Mouse (Mus musculus) olfactory bulb, adult 2 months (tissue): Measurements from ENCODE around the gene Gm43720. TPM values are rescaled to one million over a fixed set of nuclear protein-coding genes. Genes with fewer than 3 reads are reported as not detected.

Experiments used
- H3K27ac ChIP-seq: fragments of 200-500 bp; 2 replicates; pipeline ENCODE4 v1.5.1; 2012; ENCODE audit warnings: low read depth, low read length; ENCODE audit not compliant: insufficient read depth
- H3K4me1 ChIP-seq: fragments of 200-500 bp; 2 replicates; pipeline ENCODE4 v1.6.1; 2012; ENCODE audit warnings: low read length; ENCODE audit not compliant: control insufficient read depth, insufficient read depth
- H3K4me3 ChIP-seq: fragments of 200-500 bp; 2 replicates; pipeline ENCODE4 v1.5.1; 2012; ENCODE audit warnings: mild to moderate bottlenecking, low read depth, low read length, moderate library complexity; ENCODE audit not compliant: insufficient read depth
- CTCF ChIP-seq: fragments of 200-500 bp; IDR thresholded peaks from 2 replicates; pipeline ENCODE4 v1.5.1; 2012; ENCODE audit warnings: low read depth, mild to moderate bottlenecking, low read length, moderate library complexity; ENCODE audit not compliant: insufficient read depth
- POLR2A ChIP-seq: fragments of 200-500 bp; IDR thresholded peaks from 2 replicates; pipeline ENCODE4 v1.6.1; 2012; ENCODE audit warnings: mild to moderate bottlenecking, low read depth, low read length, moderate library complexity; ENCODE audit not compliant: insufficient read depth
- WGBS: fragments of 180-500 bp; shearing (Covaris S2); methylation state at CpG from one replicate; pipeline ENCODE4 v1.1.7; 2018; 5-methylcytosine and 5-hydroxymethylcytosine counted together
- polyA plus RNA-seq: library from polyadenylated mRNA; stranded (reverse); fragments of >200 nt; gene quantifications from 2 replicates; pipeline ENCODE4 v1.2.4, GENCODE M21; 2012; ENCODE audit warnings: low replicate concordance; ENCODE audit not compliant: missing spikeins, insufficient read depth, insufficient read length

Gm43720 gene
- polyA plus RNA-seq, 1 experiment: not detected

DNA sequence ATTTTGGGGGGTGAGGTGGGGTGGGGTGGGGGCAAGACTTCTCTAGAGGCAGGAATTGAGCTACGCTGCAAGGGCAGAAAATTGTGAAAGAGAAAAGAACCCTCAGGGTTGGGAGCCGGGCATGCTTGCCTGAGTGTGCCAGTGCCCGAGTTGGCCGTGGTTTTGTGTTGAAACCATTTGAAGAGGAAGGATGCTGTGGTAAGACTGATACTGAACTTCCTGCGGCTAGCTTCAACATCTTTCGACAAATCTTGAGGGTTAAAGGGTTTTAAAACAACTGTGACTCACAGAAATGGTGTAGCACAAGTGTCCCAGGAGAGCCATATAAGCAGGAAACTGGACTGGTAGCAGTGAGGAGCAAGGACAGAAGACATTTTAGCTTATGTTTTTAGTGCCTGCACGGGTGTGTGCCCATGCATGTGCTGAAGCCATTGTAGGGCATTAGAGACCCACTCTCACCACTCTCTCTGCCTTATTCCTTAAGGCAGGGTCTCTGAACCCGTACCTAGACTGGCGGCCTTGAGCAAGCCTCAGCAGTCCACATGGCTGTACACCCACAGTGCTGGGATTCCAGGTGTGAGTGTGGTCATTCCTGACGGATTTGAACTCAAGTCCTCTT lies 22.7 kb downstream of the Gm43720 start:
- H3K4me3 ChIP-seq: no peak overlapping the region

DNA sequence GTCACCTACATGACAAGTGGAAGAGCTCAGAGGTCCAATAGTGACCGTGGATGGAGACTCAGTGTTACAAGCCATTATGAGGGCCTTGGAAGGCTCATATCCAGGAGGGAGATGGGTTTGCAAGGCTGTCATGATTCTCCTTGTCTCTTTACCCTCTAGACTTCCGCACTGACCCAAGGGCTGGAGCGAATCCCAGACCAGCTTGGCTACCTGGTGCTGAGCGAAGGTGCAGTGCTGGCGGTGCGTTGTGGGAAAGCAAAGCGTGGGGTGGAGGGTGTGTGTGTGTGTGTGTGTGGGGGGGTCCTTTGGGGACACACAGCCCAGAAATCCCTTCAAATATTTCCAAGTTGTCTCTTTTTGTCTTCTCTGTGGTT lies 23.7 kb downstream of the Gm43720 start:
- WGBS: 13% methylated on average over 7 of the region's 7 CpGs

More for the DNA sequence above, 22.7 kb downstream of the Gm43720 start:
- peaks cover 20% of the 10 kb centered on the region for H3K4me1 ChIP-seq
- TF ChIP-seq CTCF (no peak), POLR2A (no peak)
- WGBS: 91% methylated on average over 10 of the region's 10 CpGs
- H3K27ac ChIP-seq: no peak overlapping the region

DNA sequence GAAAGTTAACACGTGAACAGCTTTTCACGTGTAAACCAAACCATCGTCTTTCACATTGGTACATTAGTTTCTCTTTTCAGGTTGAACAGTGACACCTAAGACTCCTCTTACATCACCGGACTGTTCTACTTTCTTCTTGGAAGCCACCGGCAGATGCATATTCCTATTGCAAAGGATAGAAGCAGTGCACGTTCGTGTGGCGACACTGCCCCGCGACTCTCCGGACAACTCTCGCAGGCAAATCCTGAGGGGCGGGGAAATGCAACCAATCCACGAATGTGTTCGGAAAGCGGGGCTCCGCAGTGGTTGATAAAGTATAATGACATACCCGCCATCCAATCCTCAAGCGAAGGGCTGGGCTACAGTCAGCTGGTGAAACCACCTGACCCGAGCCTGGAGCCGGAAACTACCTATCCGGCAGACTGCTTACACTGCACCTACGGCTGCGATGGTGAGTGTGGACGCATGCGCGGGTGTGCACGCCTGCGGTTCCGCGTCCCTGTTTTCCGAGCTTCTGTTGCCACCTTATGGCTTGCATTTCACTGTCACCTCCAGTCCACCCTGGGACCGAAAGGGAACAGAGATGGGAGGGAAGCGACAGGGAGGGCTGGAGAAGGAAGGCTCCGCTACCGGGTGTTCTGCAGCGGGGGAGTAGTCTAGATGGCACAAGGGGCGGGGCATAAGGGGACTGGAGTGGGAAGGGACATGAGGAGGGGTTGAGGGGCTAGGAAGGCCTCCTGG lies 24.2 kb downstream of the Gm43720 start, which contains the start of gene Lamtor4:
Lamtor4 (plus strand) TSS at position 130 of the 741 bp plus-strand sequence.
- Histone ChIP-seq H3K27ac (peak within 1 kb of the TSS; percentile 85), H3K4me3 (peak within 1 kb of the TSS; percentile 84), H3K4me1 (peaks cover 14% of the 10 kb centered on the region)
- WGBS: under 1% methylated on average over 38 of the region's 38 CpGs
- TF ChIP-seq CTCF (no peak), POLR2A (peak; percentile 69)

More for the DNA sequence above, 23.7 kb downstream of the Gm43720 start:
- TF ChIP-seq POLR2A: no peak
- TF ChIP-seq CTCF: no peak
- peak overlapping the region; percentile 84 for H3K4me3 ChIP-seq
- peaks cover 14% of the 10 kb centered on the region for H3K4me1 ChIP-seq
- peak overlapping the region; percentile 85 for H3K27ac ChIP-seq

DNA sequence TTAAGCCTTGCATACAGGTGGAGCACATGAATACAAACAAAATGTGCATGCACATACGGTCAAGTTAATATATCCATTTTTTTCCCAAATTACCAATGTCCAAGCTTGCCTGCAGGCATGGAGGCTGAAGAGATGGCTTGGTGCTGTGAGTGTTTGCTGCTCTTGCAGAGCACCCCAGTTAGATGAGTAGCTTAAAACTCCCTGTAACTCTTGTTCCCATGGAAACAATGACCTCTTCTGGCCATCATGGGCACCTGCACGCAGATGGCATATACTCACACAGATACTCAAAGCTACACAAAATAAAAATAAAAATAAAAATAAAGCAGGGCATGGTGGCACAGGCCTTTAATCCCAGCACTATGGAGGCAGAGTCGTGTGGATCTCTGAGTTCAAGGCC lies 26.7 kb downstream of the Gm43720 start:
- 93% methylated on average over 3 of the region's 3 CpGs for WGBS
- no peak for TF ChIP-seq POLR2A
- TF ChIP-seq CTCF: no peak

DNA sequence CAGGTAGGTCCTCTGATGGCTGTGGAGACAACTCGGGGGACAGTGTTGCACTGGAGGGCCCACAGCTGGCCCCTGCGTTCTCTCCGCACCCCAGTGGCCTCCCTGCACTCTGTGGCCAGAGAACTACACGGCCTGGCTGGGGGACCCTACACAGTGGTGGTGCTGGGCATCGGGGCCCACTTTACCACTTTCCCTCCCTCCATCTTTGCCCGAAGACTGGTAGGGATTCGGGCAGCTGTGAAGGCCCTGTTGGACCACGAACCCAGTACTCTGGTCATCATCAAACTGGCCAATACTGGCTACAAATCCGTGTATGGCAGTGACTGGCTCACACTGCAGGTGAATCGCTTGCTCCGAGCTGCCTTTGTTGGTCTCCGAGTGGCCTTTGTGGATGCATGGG lies 28.6 kb downstream of the Gm43720 start:
- 85% methylated on average over 12 of the region's 12 CpGs for WGBS
- peaks cover 2% of the 10 kb centered on the region; the same call in 1 of the 2 replicates for H3K4me1 ChIP-seq

More for the DNA sequence above, 26.7 kb downstream of the Gm43720 start:
- H3K4me3 ChIP-seq: no peak overlapping the region
- peaks cover 5% of the 10 kb centered on the region for H3K4me1 ChIP-seq
- no peak overlapping the region for H3K27ac ChIP-seq

DNA sequence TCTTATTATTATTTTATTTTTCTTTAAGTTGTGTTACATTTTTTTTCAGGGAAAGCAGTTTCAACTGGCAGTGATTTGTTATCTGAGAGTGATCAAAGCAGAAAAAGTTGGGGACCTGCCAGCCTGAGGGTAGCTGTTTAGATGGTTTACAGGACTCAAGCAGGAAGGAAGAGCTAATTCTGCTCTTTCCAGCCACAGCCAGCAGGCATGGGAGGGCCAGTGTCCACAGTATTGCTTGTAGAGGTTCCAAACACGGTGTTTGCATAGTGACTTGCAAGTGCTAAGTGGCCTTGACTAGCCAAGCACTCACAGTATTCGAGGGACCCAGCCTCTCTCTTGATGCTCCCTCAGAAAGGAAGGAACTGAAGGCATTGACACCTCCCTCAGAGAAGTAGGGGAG lies 38.2 kb downstream of the Gm43720 start:
- Histone ChIP-seq H3K4me1 (no peaks in the 10 kb centered on the region), H3K4me3 (no peak overlapping the region), H3K27ac (no peak overlapping the region)
- WGBS: 38% methylated on average over 2 of the region's 2 CpGs
- TF ChIP-seq POLR2A (no peak), CTCF (no peak)

More for the DNA sequence above, 28.6 kb downstream of the Gm43720 start:
- H3K27ac ChIP-seq: no peak overlapping the region
- TF ChIP-seq POLR2A (no peak), CTCF (no peak)
- H3K4me3 ChIP-seq: no peak overlapping the region

DNA sequence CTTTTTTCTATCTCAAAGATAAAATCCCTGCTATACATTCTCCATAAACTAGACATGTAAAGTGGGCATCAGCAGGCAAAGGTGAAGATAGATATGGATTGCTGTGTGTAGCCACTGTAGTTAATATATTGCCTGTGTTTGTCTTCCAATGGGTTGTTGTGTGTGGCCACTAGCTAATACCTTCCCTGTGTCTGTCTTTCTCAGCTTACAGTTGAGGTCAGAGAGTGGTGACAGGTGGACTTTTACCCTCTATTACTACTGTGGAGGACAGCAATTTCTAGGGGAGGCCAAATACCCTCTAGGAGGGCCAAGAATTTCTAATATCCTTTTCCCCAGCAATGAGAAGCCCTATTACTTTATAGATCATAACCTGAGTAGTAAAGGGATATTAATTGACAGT lies 45.5 kb downstream of the Gm43720 start:
- Histone ChIP-seq H3K4me3 (no peak overlapping the region), H3K27ac (no peak overlapping the region), H3K4me1 (no peaks in the 10 kb centered on the region)
- no peak for TF ChIP-seq POLR2A

DNA sequence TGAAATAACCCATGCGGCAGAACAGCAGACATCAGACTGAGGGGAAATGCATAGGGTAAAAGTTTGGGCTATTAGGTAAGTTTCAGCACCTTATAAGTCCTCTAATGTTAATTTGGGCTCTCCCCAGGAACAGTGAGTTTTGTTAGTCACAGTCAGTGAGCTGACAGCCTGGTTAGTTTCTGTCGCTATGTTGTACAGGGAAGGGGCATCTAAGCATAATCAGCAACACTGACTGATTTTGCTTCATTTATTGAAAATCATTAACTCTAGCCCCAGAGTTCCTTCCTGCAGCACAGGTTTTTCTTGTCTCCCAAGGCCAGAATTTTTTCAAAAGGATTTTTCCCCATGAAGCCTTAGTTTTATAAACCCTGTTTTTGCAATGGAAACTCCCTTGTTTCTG lies 46.0 kb downstream of the Gm43720 start:
- H3K4me1 ChIP-seq: no peaks in the 10 kb centered on the region
- TF ChIP-seq CTCF: no peak
- no peak for TF ChIP-seq POLR2A
- no peak overlapping the region for H3K27ac ChIP-seq
- WGBS: 94% methylated on average over 2 of the region's 2 CpGs
- H3K4me3 ChIP-seq: no peak overlapping the region

DNA sequence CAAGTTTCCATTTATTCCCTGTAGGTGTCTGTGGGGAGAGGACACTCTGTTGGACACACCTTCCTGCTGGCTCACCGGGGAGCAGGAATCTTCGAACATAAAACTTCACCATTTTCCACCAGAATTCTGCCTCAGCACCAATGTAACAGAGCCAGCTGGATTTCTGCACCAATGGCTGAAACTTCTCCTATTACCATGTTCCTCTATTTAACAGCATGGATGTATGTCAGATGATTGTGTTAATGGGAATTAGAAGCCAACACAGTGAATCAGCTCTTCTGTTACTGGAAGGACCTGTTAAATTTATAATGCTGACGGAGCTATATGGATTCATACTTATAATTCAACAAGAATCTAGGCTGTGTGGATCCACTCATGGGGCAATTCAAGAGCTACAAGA lies 50.2 kb downstream of the Gm43720 start:
- Histone ChIP-seq H3K4me1 (no peaks in the 10 kb centered on the region), H3K4me3 (no peak overlapping the region), H3K27ac (no peak overlapping the region)
- TF ChIP-seq CTCF (no peak), POLR2A (no peak)
- 91% methylated on average over 3 of the region's 3 CpGs for WGBS

DNA sequence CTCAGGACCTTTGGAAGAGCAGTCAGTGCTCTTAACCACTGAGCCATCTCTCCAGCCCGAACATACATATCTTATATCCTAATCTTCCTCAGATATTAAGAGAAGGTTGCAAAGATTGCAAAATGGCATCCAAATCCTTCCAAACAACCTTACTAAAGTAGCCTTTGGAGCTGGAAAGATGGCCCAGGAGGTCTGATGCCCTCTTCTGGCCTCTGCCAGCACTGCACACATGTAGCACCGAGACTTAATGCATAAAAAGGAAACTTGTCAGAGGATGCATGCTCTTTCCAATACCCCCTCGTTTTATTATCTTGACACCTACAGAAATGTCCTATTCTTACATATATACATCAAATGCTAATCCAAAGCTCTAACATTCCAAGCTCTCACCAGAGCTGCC lies 51.7 kb downstream of the Gm43720 start:
- Histone ChIP-seq H3K4me3 (no peak overlapping the region), H3K27ac (no peak overlapping the region), H3K4me1 (no peaks in the 10 kb centered on the region)
- 54% methylated on average over 3 of the region's 3 CpGs for WGBS
- TF ChIP-seq CTCF: no peak
- no peak for TF ChIP-seq POLR2A
